Mouse (Mus musculus) ES-E14 (cell line): ENCODE results near the gene Fzd10. TPM values are rescaled to one million over a fixed set of nuclear protein-coding genes. Genes with fewer than 3 reads are reported as not detected.

Experiments
- DNase-seq: peaks from one replicate; pipeline ENCODE4 v3.0.0-alpha.2; 2013; ENCODE audit warnings: low read depth, low spot score
- H3K27ac ChIP-seq: 2 replicates; pipeline ENCODE4 v1.5.1; 2012; ENCODE audit warnings: low read depth, mild to moderate bottlenecking, low read length, moderate library complexity, mixed read lengths; ENCODE audit not compliant: poor library complexity, insufficient read depth, severe bottlenecking
- H3K36me3 ChIP-seq: 2 replicates; pipeline ENCODE4 v1.6.1; 2012; ENCODE audit warnings: mild to moderate bottlenecking, low read length, moderate library complexity, mixed read lengths; ENCODE audit not compliant: control insufficient read depth, poor library complexity, insufficient read depth, severe bottlenecking
- H3K4me1 ChIP-seq, 2 experiments: fragments of 150-350 bp in 1 of 2; sonication (generic) in 1 of 2; 2 replicates each; pipeline ENCODE4 v1.6.1; 2012; ENCODE audit warnings: low read length in 2 of 2, mild to moderate bottlenecking in 1 of 2, mixed read lengths in 1 of 2; ENCODE audit not compliant: control insufficient read depth in 2 of 2, insufficient read depth in 2 of 2, poor library complexity in 1 of 2
- H3K4me3 ChIP-seq, 2 experiments: fragments of 150-350 bp in 1 of 2; sonication (generic) in 1 of 2; 2 replicates each; pipeline ENCODE4 v1.5.1; 2012; ENCODE audit warnings: low read length in 2 of 2, low read depth in 1 of 2, mild to moderate bottlenecking in 1 of 2, mixed read lengths in 1 of 2; ENCODE audit not compliant: insufficient read depth in 1 of 2, poor library complexity in 1 of 2, severe bottlenecking in 1 of 2
- H3K9ac ChIP-seq: 2 replicates; pipeline ENCODE4 v1.6.1; 2012; ENCODE audit warnings: low read depth, mild to moderate bottlenecking, low read length, mixed read lengths; ENCODE audit not compliant: poor library complexity, insufficient read depth, severe bottlenecking
- H3K9me3 ChIP-seq: fragments of 150-350 bp; sonication (generic); 2 replicates; pipeline ENCODE4 v1.6.1; 2012; ENCODE audit warnings: low read depth, mild to moderate bottlenecking, low read length; ENCODE audit not compliant: control insufficient read depth, insufficient read depth
- CHD2 ChIP-seq: IDR thresholded peaks from 2 replicates; pipeline ENCODE4 v1.6.1; 2014; ENCODE audit warnings: mild to moderate bottlenecking, low read depth, low read length, inconsistent platforms
- MAFK ChIP-seq: IDR thresholded peaks from 2 replicates; pipeline ENCODE4 v1.6.1; 2014; ENCODE audit warnings: mild to moderate bottlenecking, low read depth, low read length, inconsistent platforms; ENCODE audit not compliant: insufficient read depth
- ZC3H11A ChIP-seq: IDR thresholded peaks from 2 replicates; pipeline ENCODE4 v1.6.1; 2012; ENCODE audit warnings: low read depth, mild to moderate bottlenecking, inconsistent platforms, low read length, borderline replicate concordance
- ZNF384 ChIP-seq: IDR thresholded peaks from 2 replicates; pipeline ENCODE4 v1.6.1; 2012; ENCODE audit warnings: low read depth, low read length, inconsistent platforms
- in situ Hi-C, 2 experiments: fragments of 600-800 bp; cut with MboI; formaldehyde crosslinking; loops; one replicate each; pipeline ENCODE4 v1.15.1; 2025; ENCODE audit warnings: low sequenced_read_pairs in 2 of 2, inconsistent platforms in 1 of 2; ENCODE audit not compliant: unreplicated experiment in 2 of 2
- total RNA-seq: library from RNA; depleted of rRNA; stranded (reverse); fragments of 300-350 nt; gene quantifications from 2 replicates; pipeline ENCODE4 v1.2.3, GENCODE M21; 2012; rRNA removed

Gene Fzd10
- total RNA-seq, 1 experiment: 30.6 TPM

DNA sequence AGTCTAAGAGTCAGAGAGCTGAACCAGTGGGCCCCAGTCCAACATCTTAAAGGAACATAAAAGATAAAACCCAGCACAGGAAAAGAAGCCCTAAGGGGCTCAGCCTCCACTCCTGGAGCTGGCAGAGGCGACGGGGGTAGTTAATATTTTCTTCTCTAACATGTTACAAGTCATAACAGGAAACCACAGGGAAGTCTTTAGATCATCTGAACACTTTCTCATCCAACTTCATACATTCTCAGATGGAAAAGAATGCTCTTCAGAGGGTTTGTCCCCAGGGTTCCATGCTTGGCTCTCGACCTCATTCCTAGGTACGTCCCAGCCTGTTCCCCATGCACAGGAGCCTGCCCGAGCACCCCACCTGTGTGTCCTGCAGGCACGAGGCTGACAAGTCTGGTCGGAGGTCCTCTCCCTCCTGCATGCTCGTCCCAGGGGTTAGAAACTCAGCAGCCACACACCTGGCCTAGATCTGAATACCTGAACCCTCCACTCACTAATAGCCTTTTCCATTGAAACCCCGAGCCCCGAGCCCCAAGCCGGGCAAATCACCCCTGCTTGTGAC, 48.8 kb downstream of the Fzd10 start:
- H3K9ac ChIP-seq: no peak overlapping the region
- no peak overlapping the region for H3K4me3 ChIP-seq
- DNase-seq: no peak
- H3K4me1 ChIP-seq: no peaks in the 10 kb centered on the region
- H3K9me3 ChIP-seq: no peaks in the 10 kb centered on the region
- no peak overlapping the region for H3K27ac ChIP-seq
- TF ChIP-seq ZNF384 (no peak), MAFK (no peak), ZC3H11A (no peak), CHD2 (no peak)
- in situ Hi-C loops: no loop called here
- no peaks in the 10 kb centered on the region for H3K36me3 ChIP-seq

Other genes with a start within 250 kb of the Fzd10 start
- 2.5 and 4.9 TPM in 2 replicates for gene Tmem132d, start 167.8 kb upstream of the Fzd10 start, total RNA-seq
- 0.26 and 0.62 TPM in 2 replicates for gene Piwil1, start 101.7 kb downstream of the Fzd10 start, total RNA-seq